Mouse (Mus musculus): Measurements from ENCODE around the gene Ms4a1.

- TF ChIP-seq GATA1 (IDR thresholded peaks at IDR 0.05; ENCODE audit: borderline replicate concordance, low read length) (no peak), FLI1 (IDR thresholded peaks at IDR 0.05; ENCODE audit: low read length) (no peak)
Observed at GRCm38 (mm10) chr19:11276431-11276830, 10.4 kb upstream of the Ms4a1 start.

Measured in megakaryocyte, embryonic 14.5 days (primary cell).